Mouse (Mus musculus): ENCODE measurements around the gene Plekhb1. TPM values are rescaled to one million over a fixed set of nuclear protein-coding genes. Genes with fewer than 3 reads are reported as not detected.

Gene Plekhb1
- total and polyA plus RNA-seq, 3 experiments, result 0.12 to 0.40 TPM; not detected in 1

DNA sequence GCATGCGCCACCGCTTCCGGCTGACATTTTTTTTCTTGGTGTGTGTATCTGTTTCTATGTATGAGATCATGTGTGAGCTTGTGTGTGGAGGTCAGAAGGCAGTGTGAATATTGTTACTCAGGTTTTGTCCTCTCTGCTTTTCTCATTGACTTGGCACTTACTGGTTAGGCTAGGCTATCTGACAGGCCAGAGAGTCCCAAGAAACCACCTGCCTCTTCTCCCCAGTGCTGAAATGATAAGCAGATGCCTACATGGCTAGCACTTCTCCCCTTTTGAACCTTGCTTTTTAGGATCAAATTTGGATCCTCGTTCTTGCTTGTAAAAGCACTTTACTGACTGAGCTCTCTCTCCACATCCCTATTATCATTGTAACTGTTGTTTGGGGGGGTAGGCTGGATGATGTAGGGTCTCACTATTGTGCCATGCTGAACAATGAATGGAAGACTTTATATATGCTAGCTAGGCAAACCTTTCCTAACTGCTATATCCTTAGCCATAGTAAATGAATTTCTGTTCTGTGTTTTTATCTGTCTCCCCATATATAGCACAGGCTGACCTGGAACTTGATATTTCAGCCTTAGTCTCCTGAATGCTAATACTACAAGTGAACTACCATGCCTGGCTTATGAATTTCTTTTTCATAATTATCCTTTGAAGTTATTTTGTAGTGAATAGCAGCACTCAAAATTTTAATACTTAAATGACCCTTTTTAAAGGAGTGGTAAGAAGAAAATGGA lies 45.9 kb downstream of the Plekhb1 start:
- Histone ChIP-seq H3K27me3 (ENCODE audit: control insufficient read depth in 1 of 2, insufficient read depth in 2 of 2, low read length in 2 of 2) (no peaks in the 10 kb centered on the region), H3K9ac (ENCODE audit: control insufficient read depth, low read depth, low read length, poor library complexity, severe bottlenecking) (no peak overlapping the region), H3K36me3 (ENCODE audit: control insufficient read depth in 1 of 2, insufficient read depth in 2 of 2, low read length in 2 of 2) (peaks cover 5 to 6% of the 10 kb centered on the region in 2 experiments; a peak in 3 of 4 replicates), H3K4me1 (ENCODE audit: control insufficient read depth in 1 of 2, insufficient read depth in 2 of 2, low read length in 2 of 2) (peaks cover 0 to 4% of the 10 kb centered on the region in 2 experiments; a peak in 2 of 4 replicates), H3K27ac (ENCODE audit: control insufficient read depth, low read depth, low read length) (no peak overlapping the region), H3K9me3 (replicated peaks; ENCODE audit: insufficient read depth, low read length) (no peaks in the 10 kb centered on the region), H3K4me3 (ENCODE audit: control insufficient read depth in 1 of 2, insufficient read depth in 1 of 2, low read depth in 2 of 2, low read length in 2 of 2) (no peak overlapping the region), H3K79me2 (ENCODE audit: control insufficient read depth, insufficient read depth, low read length, poor library complexity) (peaks cover 38% of the 10 kb centered on the region)
- TF ChIP-seq CHD1 (IDR thresholded peaks at IDR 0.05; ENCODE audit: low read depth, low read length), result no peak
- no peak for TF ChIP-seq ELF1 (IDR thresholded peaks at IDR 0.05; ENCODE audit: low read depth, low read length)
- TF ChIP-seq TCF12 (IDR thresholded peaks at IDR 0.05; ENCODE audit: low read depth, low read length), result peak; percentile 66; the same call in 1 of the 2 replicates
- TF ChIP-seq EP300 (IDR thresholded peaks at IDR 0.05; ENCODE audit: low read depth in 1 of 2, low read length in 2 of 2), result peak; percentile 54 to 57
- TF ChIP-seq MAFK (IDR thresholded peaks at IDR 0.05; ENCODE audit: borderline replicate concordance, low read depth, low read length), result no peak
- no peak for TF ChIP-seq NRF1 (IDR thresholded peaks at IDR 0.05; ENCODE audit: insufficient read depth, low read depth, low read length, poor library complexity, severe bottlenecking)
- TF ChIP-seq TAL1 (IDR thresholded peaks at IDR 0.05; ENCODE audit: low read length), result peak; percentile 85
- TF ChIP-seq GABPA (IDR thresholded peaks at IDR 0.05; ENCODE audit: low read depth, low read length), result no peak
- TF ChIP-seq MXI1 (IDR thresholded peaks at IDR 0.05; ENCODE audit: low read depth, low read length), result no peak
- no peak for TF ChIP-seq CTCF (IDR thresholded peaks at IDR 0.05 in 2 of 3, conservative IDR thresholded peaks at IDR 0.05 in 1 of 3; ENCODE audit: control insufficient read depth in 1 of 3, insufficient read depth in 1 of 3, low read depth in 2 of 3, low read length in 3 of 3, poor library complexity in 1 of 3, severe bottlenecking in 1 of 3)
- TF ChIP-seq POLR2A (IDR thresholded peaks at IDR 0.05; ENCODE audit: control insufficient read depth in 1 of 2, insufficient read depth in 1 of 2, low read depth in 1 of 2, low read length in 2 of 2, poor library complexity in 1 of 2), result no peak
- no peak for TF ChIP-seq MAZ (IDR thresholded peaks at IDR 0.05; ENCODE audit: low read depth, low read length)
- TF ChIP-seq ETS1 (IDR thresholded peaks at IDR 0.05; ENCODE audit: low read depth, low read length), result 0 out of 2 replicates have a peak, but pooled peaks have one; percentile 10
- TF ChIP-seq GATA1 (IDR thresholded peaks at IDR 0.05; ENCODE audit: low read depth, low read length), result peak; percentile 32; the same call in 1 of the 2 replicates
- no peak for TF ChIP-seq RAD21 (IDR thresholded peaks at IDR 0.05; ENCODE audit: low read depth, low read length)
- DNase-seq (ENCODE audit: low read depth, low spot score), result peak; percentile 51

DNA sequence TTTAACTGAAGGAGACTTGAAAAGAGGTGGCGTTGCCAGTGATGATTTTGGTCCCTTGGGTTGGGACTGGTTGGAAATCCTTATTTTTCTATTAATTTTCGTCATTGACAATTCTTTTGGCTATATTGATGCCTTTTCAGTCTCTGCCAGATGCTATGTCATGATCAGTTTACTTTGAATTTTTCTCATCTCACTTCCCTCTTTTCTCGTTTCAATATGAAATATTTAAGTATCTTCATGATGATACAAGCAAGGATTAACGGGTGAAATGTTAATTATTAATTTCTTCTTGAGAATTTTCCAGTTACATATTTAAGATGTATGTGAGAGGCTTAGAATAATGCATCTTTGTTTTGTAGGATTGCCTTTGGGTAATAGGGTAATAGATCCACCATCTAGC lies 53.3 kb downstream of the Plekhb1 start:
- peak overlapping the region; percentile 4 for H3K27ac ChIP-seq (ENCODE audit: control insufficient read depth, low read depth, low read length)
- no peaks in the 10 kb centered on the region for H3K9me3 ChIP-seq (replicated peaks; ENCODE audit: insufficient read depth, low read length)
- H3K36me3 ChIP-seq (ENCODE audit: control insufficient read depth in 1 of 2, insufficient read depth in 2 of 2, low read length in 2 of 2), result peaks cover 0 to 24% of the 10 kb centered on the region in 2 experiments; a peak in 2 of 4 replicates
- peaks cover 12 to 15% of the 10 kb centered on the region in 2 experiments for H3K4me1 ChIP-seq (ENCODE audit: control insufficient read depth in 1 of 2, insufficient read depth in 2 of 2, low read length in 2 of 2)
- peaks cover 31% of the 10 kb centered on the region for H3K79me2 ChIP-seq (ENCODE audit: control insufficient read depth, insufficient read depth, low read length, poor library complexity)
- no peaks in the 10 kb centered on the region for H3K27me3 ChIP-seq (ENCODE audit: control insufficient read depth in 1 of 2, insufficient read depth in 2 of 2, low read length in 2 of 2)
- TF ChIP-seq POLR2AphosphoS2 (IDR thresholded peaks at IDR 0.05; ENCODE audit: low read length) (no peak), TBP (IDR thresholded peaks at IDR 0.05; ENCODE audit: low read depth, low read length) (no peak), ELF1 (IDR thresholded peaks at IDR 0.05; ENCODE audit: low read depth, low read length) (no peak), SIN3A (IDR thresholded peaks at IDR 0.05; ENCODE audit: low read length) (0 out of 2 replicates have a peak, but pooled peaks have one; percentile 43)
- peak; percentile 54 for DNase-seq (ENCODE audit: low read depth, low spot score)
- H3K9ac ChIP-seq (ENCODE audit: control insufficient read depth, low read depth, low read length, poor library complexity, severe bottlenecking), result peak overlapping the region; percentile 73
- H3K4me3 ChIP-seq (ENCODE audit: control insufficient read depth in 1 of 2, insufficient read depth in 1 of 2, low read depth in 2 of 2, low read length in 2 of 2), result peak overlapping the region; percentile 65 to 90
